Mouse (Mus musculus): ENCODE measurements around the gene Ppp6r1.

GRCm38 (mm10) chr7:4611511-4611910 lies 47.3 kb downstream of the Ppp6r1 start:
- TF ChIP-seq CTCF (IDR thresholded peaks at IDR 0.05; ENCODE audit: borderline replicate concordance, control insufficient read depth, extremely low read depth, insufficient read depth, low read length, poor library complexity), result no peak
- TF ChIP-seq POLR2A (IDR thresholded peaks at IDR 0.05; ENCODE audit: control insufficient read depth, extremely low read depth, insufficient read depth, low read length, poor library complexity), result no peak

All from thymus, adult 2 months (tissue).